Mouse (Mus musculus) thymus, postnatal 10 days (tissue): ENCODE results near the gene Mrpl18.
"Not testable (repeated sequence)": the region's sequence is repeated elsewhere in the genome, so short reads cannot be mapped to it uniquely, and the experiment has no call there.

Experiments used
- DNase-seq, 2 experiments: peaks; one replicate each; pipeline ENCODE4 v3.0.0; 2021; ENCODE audit warnings: low spot score in 2 of 2

Gene Mrpl18

DNA sequence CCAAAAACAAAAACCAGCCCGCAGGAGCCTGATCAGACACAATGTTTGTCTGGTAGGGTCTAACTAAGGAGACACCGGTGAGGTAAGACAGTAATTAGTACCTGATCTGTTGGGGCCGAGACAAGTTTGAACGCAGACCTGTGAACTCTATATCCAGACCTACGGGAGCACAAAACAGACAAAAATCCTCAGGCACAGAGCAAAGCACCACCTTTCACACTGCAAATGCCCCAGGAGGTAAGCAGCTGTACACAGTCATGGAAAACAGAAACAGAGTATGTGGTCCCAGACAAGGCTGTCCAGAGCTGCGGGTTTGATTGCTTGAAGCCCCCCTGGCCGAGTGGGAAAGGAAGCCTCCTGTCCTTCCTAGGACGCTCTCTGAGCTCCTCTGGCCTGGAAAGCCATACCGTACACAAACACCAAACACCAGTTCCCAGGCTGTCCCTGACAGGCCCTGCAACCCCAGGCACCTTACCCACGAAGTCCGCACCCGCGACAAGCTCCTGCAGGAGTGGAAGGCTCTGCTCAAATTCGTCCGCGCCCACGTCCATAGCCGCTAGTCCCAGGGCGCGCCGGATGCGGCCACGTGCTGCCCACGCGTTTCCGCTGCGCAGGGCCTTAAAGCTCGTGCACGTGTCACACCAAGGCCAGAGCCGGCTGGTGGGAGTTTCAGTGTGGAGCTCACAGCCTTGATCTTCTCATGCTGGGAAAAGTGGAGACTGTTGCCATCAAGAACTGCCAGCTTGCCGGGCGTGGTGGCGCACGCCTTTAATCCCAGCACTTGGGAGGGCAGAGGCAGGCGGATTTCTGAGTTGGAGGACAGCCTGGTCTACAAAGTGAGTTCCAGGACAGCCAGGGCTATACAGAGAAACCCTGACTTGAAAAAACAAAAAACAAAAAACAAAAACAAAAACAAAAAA, 6.5 kb downstream of the Mrpl18 start, which contains the start of gene Pnldc1:
Gene Pnldc1, minus strand, starts transcription at position 870 of the 920 bp plus-strand sequence.
- DNase-seq: no peak

DNA sequence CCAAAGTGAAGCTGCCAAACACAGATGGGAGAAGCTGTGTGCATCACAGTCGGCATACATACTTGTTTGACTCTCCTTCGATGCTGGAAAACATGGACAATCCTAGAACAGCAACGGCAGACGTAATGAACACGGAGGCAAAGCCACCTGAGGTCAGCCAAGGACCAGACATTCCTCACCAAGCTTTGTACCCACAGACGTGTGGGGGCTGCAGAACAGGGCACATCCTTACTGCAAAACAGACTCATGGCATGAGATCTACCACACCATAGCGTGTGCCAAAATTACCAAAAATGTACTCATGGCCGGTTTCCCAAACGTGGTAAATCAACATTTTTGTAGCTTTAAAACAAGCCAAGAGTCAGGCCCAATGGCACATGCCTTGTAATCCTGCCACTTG, 9.7 kb downstream of the Mrpl18 start:
- no peak for DNase-seq

GRCm38 (mm10) chr17:12905810-12906209, 10.3 kb downstream of the Mrpl18 start:
- DNase-seq: no peak

DNA sequence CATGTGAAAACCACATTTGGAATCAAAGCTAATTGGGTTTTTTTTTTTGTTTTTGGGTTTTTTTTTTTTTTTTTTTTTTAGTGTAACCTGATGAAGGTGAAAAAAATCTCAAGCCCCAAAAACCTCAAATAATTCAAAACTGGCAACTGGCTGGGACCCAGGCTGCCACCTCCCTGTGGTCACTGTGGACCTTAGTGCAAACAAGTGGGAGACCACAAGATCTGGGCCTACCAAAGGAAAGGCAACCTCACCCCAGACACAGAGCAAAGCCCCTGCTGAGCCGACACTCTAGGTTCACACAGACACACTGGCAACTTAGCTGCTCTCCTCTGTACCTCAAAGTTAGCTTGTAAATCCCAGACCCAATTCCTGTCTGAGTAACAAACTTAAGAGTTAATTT, 11.8 kb downstream of the Mrpl18 start:
- no peak for DNase-seq

DNA sequence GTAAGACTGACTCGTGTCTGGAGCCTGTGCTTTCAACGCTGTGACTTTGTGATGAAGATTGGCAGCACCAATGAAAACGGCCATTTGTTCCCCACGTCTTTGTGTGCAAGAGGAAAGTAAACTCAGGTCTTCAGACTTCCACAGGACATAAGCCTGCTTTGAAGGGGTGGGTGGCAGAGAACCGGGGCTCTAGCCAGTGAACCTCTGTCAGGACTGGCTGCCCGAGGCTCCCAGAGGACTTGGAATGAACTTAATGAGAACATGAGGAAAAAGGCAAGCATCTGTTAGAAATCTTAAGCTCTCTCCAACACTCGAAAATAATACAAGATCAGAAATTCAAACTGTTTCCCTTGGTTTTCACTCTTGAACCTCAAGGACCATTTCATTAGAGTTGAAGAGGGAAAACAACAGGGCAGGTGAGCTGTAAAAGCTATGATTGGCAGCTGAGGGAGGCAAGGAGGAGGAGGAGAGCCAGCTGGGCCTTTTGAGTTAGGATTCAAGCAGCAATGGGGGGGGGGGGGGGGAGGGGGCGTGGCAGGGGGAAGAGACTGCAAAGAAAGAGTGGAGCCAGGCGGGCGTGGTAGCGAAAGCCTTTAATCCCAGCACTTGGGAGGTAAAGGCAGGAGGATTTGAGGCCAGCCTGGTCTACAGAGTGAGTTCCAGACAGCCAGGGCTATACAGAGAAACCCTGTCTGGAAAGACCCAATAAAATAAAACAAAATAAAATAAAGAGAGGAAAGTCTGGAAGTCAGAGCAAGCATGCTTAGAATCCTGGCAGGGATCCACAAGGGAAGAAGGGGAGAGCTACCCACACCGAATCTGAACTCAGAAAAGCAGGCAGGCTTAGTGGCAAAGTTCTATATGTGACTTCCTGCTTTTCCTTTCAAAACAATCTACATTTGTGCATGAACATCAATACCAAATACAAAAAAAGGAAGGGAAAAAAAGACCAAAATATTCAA, 12.5 kb downstream of the Mrpl18 start:
- no peak for DNase-seq

DNA sequence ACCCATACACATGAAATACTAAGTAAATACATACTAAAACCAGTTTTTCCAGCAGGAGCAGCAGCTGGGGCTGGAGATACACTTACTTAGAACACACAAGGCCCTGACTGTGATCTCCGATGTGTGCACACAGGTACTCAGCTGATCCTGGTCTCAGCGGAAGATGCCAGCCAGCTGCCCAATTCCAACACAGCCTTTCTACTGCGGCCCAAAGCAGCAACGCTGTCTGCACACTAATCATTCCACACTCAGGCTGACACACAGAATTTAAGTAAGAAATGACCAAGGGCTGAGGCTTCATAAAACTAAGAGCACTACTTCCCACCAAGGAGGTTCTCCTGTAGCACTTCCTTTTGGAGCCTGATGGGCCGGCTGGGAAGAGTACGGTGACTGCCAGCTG, 13.9 kb downstream of the Mrpl18 start:
- no peak for DNase-seq

DNA sequence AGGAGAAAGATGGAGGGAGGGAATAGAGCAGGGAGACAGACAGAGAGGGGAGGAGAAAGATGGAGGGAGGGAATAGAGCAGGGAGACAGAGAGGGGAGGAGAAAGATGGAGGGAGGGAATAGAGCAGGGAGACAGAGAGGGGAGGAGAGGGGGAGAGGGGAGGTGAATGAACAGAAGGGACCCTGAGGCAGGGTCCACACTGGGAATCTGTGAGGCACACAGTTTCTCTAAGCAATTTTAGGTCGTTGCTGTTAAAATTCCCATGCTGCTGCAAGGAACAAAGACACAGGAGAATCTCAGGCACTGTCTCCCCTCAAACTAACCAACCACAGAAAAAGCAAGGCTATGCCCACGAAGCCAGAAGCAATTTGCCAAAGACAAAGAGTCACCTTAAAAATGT, 17.5 kb downstream of the Mrpl18 start:
- DNase-seq: not testable (repeated sequence)

DNA sequence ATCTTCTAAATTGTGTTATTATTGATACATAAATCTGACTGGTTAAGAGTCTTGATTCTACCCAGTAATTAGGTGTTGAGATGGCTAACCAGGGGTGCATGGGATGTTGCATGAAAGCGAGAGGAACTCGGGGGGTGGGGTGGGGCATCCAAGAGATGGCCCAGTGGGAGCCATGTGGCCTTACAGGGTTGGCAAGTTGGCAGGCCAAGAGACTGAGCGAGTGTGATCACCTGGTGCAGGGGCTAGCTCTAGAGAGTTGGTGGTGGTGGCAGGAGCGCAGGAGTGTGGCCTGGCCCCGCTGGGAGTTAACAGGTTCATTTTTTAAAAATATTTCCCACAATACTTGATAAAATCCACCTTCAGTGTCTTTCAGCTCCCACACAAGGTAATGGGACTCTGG, 18.5 kb downstream of the Mrpl18 start:
- no peak for DNase-seq

DNA sequence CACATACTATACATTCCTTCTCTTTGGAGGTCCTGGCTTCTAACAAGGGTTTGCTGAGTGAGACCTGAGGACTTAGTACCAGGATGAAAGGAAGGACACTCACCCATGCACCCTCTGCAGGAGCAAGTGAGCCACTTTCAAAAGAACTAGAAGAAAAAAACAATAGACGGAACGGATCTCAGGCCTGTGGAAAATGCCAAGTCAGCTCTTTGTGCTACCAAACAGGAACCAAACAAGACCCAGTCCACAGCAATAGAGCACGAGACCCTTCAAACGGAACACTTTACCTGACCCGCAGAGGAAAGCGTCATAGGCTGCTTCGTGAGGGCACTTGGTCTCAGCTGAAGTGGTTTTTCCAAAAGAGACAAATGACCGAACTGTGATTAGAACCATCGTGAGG, 24.1 kb downstream of the Mrpl18 start:
- DNase-seq: no peak

DNA sequence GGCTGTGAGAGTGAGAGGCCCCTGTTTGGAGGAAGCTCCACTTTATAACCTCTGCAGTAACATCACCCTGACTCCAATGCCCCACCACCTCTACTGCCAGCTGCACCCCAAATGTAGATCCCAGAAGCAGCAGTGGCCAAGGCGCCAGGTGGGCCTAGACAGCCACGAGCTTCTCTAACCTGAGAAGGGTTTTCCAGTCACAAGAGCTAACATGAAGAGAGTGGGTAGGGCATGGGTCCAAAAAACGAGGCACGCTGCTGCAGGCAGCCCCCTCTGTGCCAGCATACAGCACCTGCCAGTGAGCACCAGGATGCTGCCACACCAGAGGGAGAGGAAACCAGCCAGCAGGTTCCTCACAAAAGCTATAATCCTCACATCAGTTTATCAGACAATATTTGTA, 25.1 kb downstream of the Mrpl18 start:
- no peak for DNase-seq

- no peak for DNase-seq
Measured at GRCm38 (mm10) chr17:12887021-12887775, 28.9 kb downstream of the Mrpl18 start.

GRCm38 (mm10) chr17:12886620-12887019, 29.5 kb downstream of the Mrpl18 start:
- peak in 1 of 2 experiments; percentile 20 for DNase-seq

DNA sequence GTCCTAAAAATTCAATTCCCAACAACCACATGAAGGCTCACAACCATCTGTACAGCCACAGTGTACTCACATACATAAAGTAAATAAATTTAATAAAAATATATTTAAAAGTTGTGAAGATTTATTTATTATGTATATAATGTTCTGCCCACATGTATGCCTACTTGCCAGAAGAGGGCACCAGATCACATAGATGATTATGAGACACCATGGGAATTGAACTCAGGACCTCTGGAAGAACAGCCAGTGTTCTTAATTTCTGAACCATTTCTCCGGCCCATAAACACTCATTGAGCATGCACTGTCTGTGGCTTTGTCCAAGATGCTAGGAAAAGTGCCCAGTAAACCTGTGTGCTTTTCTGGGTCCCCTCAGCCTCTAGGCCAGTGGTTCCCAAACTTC, 34.9 kb downstream of the Mrpl18 start:
- no peak for DNase-seq

DNA sequence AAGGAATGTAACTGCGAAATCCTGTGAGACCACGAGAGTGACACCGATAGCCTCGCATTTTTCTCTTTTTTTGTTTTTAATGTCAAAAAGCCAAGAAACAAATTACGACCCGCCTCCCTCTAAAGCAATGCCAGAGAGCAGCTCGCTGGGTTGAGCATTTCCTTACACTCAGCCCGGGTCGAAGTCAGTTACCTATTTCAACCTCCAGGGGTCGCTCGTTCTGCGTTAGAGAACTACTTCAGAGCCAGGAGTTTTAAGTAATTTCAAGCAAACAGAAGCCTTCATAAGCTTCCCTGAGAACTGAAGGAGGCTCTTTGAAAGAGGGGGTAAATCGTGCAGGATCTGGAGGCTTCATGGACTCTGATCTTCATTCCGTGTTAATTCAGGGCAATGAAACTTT, 36.0 kb downstream of the Mrpl18 start:
- peak; percentile 69 to 87 for DNase-seq

DNA sequence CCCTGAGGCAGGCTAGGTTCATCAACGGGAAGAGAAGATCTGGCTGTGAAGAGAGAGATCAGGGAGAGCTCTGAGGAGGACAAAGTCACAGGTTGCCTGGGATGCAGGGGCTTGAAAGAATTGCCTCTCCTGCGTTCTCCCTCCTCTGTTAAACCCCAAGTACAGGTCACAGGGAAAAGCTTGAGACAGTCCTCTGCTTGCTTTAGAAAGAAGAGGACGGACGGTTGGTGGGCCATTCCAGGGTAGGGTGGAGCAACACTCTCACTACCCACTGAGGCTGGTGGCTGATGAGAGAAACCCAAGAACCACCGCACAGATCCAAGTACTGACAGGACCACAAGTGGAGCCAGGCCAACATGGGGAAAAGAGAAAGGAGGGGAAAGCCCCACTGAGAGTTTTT, 40.4 kb downstream of the Mrpl18 start, which contains the start of gene Mrgprh:
Gene Mrgprh, plus strand, starts transcription at position 301 of the 400 bp plus-strand sequence.
- DNase-seq: no peak

GRCm38 (mm10) chr17:12872275-12873028, 43.7 kb downstream of the Mrpl18 start:
- peak; percentile 19 for DNase-seq

GRCm38 (mm10) chr17:12868640-12869039, 47.5 kb downstream of the Mrpl18 start:
- no peak for DNase-seq

DNA sequence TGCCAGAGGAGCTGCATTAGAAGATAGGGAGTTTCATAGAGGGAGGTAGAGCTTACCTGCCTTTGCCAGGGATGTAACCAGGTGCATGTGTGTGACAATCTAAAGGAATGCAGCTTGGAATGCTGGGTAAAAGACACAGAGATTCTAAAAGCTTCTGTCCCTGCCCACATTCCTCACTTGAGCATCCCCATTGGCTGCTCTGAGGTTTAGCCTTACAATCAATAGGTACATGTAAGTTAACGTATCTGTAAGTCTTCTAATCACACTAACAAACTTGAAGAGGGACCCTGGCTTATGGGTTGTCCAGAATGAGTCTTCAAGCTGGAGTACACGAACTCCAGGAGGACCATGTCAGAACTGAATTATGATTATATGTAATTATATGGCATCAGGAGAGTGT, 48.1 kb downstream of the Mrpl18 start, which contains the start of gene Mas1:
Gene Mas1, minus strand, starts transcription at position 101 of the 400 bp plus-strand sequence.
- no peak for DNase-seq

- no peak for DNase-seq
Measured at GRCm38 (mm10) chr17:12866853-12867252, 49.3 kb downstream of the Mrpl18 start.

GRCm38 (mm10) chr17:12865407-12865806, 50.7 kb downstream of the Mrpl18 start:
- no peak for DNase-seq

- no peak for DNase-seq
Measured at GRCm38 (mm10) chr17:12864111-12864510, 52.0 kb downstream of the Mrpl18 start.
